Mouse (Mus musculus): ENCODE results near the gene Tmem238l.

Tmem238l gene

DNA sequence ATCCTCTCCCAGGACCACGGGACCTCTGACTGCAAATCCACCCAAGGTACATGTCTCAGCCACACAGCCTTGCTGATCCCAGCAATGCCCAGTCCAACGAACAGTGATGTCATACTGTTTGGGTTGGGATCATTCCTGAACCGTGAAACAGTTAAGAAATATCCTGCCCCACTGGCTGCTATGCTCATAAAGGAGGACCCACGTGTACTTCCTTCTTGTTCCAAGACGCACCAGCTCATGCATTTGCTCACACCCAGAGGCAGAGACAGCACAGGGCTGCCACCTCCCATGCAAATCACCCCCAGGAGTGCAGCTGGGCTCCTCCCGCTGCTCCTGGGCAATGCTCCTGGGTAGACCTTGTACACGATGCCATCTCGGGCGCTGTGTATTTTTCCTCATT, at the start of gene Tmem238l:
Gene Tmem238l, plus strand, starts transcription at position 336 of the 400 bp plus-strand sequence.
- DNase-seq (ENCODE audit: inconsistent ontology term): no peak

DNA sequence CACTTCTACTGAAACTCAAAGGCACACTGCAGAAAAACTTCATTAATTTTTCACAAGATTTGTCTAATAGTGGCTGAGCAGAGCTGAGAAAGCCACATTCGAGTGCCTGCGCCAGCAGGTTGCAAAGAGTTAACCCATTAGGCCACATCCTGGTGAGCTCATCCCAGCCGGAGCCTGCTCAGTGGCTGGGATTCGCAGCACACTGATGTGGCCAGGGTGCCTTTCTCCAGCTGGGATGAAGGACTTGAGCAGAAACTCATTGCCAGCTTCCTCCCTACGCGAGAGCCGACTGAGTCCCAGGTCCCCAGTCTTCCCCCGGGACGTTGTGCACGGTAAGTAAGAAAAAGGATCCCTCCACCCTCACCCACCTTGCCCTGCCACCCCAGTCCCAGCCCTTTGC, 44.6 kb upstream of the Tmem238l start, which contains the start of gene Pirt:
Gene Pirt, plus strand, starts transcription at position 171 of the 400 bp plus-strand sequence.
- DNase-seq (ENCODE audit: inconsistent ontology term): no peak

DNA sequence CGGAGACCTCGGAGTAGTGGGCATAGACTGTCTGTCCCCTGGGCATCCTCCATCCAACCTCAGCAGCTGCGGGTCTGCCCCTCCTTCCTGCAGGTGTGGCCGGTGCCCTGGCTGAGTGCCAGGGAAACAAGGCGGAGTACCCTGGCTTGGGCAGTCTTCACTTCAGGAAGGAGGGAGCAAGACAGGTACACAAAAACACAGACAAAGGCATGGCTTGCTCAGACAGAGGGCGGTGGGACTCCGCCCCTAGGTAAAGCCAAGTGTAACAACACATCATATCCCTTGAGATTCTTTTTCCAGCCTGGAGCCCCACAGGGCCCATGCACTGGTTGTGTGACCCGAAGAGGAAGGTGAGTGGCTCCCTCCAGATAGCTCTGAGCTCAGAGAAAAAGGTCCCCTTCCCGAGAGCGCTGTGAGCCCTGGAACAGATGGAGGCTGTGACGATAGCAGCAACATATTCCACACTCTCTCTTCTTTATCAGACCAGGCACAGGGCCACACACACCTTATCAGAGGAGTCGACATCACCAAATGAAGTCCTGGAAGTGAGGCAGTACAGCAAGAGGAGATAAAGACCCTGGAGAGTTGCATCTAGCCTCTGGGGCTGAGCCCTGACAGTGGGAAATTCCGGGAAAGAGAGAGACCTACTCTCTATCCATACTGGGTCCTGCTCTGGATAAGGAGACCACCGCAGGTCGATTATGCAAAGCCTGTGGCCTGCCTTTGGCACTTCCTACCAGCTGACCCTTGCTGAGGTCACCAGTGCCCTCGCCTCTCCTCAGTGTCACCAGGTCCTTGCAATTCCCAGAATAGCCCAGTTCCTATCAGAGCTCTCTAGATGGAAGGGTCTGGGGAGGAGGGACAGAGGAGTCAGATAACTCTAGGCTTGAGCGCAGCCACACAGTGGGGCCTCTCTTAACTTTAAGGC, 43.6 kb upstream of the Tmem238l start:
- DNase-seq (ENCODE audit: inconsistent ontology term): no peak

DNA sequence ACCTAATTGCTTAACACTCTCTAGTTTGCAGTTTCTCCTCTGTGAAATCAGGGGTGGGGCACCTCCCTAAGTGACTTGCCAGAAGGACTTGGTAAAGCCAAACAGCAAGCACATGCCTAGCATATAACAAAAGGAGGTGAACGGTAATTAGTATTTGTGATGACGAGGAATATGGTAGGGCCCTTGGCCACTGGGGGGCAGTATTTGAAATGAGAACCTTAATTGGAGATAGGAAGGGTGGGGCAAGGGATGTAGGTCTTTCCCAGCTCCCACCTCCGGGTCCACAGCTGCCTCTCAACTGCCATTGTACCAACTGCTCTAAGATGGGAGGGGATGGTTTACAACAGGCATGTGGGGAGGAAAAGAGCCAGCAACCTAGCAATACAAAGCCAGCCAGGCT, 42.2 kb upstream of the Tmem238l start:
- peak; percentile 62 for DNase-seq (ENCODE audit: inconsistent ontology term)

DNA sequence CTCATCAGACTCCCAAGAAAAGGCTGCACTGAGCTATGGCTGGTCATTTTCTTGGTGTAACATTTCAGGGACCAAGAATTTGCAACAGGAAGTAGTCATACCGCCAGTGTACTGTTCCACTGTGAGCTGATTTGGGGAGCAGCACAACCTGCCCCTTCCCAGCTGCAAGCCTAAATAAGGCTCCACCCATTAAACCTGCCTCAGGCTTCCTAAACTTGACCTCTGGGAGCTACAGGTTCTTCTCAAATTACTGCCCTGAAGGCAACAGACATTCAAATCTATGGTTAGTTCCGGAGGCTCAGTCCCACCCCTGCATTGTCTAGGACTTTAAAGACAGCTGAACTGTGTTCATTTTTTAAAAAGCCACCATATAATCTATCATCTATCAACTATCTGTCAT, 36.4 kb upstream of the Tmem238l start:
- no peak for DNase-seq (ENCODE audit: inconsistent ontology term)

DNA sequence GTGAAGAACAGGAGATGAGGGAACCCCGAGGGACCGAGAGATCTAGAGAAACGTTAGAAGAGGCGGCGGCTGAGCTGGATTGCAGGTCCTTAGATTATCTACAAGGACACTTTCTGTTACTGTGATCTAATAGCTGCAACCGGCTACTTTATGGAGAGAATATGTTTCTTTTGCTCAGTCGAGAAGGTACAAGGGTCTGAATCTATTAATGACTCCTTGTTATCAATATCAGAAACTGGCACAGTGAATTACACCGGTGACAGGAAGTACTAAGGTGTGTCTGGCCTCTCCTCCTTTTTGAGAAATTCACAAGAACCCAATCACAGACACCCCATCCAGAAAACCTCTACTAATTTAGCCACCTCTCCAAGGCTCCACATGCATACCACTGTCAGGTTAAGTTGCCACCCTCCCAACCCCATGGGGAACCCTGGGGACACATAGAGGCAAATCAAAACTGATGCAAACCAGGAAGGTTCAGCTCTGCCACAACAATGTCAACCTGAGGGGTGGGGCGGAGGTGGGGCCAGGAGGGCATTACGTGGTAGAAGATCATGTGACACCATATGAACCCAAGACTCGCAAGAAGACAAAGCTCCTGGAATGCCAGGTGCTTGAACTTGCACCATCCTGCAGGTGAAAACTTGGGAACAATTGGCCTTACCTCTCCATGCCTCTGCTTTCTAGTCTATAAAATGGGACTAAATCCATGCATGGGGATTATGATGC, 32.2 kb upstream of the Tmem238l start:
- DNase-seq (ENCODE audit: inconsistent ontology term): no peak

DNA sequence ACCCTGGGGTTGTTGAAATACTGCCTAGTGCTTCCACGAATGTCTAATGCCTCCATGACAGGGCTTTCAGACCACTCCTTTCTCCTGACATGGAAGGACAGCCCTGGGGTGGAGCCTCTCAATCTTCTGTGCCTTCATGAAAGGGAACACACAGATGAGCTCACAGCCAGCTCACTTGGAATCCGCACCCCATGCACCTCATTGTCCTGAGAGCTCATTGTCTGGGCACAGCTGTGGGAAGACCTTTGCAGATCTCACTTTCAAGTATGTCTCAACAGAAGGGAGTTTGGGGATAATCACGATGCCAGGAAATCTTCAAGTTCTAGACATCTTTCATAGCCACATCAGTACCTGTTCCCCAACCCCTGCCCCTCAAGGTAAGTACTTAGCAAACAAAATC, 28.1 kb upstream of the Tmem238l start:
- DNase-seq (ENCODE audit: inconsistent ontology term): no peak

DNA sequence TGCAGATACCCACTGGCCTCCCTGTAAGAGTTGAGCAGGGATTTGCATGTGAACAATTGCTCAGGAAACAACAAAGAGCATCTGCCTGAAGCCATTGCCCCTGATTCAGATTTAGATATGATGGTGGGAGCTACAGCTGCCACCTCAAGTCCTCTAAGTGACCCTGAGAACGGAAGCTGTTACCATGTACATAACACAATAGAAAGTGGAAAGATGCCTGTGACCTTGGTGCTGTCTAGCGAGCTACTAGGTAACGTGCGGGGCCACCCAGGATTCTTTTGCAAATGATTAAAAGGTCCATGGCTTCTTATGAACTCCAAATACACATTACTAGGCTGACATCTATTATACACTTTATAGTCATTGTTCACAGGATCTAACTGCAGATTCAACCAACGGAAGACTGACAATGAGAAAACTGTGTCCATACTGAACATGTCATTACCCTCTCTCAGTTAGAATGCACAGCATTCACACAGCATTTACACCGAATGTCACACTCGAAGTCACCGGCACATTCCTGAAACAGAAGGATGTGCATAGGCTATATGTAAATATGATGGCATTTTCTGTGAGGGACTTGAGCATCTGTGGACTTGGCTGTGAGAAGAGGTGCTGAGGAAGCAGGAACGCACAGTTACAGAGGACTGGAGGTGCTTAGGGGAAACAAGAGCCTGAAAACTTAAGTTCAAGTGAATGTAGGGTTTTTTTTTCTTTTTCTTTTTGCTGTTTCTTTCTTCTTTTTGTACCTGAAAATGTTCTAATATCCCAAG, 23.4 kb upstream of the Tmem238l start:
- DNase-seq (ENCODE audit: inconsistent ontology term): no peak

DNA sequence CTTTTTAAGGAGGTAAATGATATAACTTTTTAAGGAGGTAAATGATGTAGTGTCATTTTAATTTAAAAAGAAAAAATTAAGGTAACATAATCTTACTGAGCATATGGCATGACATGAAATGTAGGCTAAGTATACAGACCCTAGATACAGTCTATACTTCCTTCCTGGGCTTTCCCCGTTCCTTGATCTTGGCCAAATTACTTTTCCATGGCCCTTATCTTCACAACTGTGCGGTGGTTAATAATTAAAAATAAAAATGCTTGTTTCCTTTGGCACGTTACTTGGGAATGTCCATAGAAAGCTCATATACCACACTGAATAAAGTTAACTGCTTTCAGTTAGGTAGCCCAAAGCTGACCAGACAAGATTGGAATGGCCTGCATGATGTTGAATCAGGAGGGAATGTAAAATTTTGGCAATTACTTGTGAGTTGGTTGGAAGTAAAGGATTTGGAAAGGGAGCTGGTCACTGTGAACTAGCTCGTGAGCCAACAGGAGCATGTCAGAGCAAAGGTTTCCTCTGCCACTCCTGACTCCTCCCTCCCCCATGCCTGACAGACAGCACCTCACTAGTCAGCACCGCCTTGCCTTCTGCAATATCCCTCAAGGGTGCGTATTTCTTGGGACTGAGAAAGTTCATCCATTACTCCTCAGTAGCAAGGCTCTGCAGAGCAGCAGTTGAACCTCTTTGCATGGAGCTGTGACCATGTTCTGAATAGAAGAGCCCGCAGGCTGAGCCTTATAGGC, 21.8 kb upstream of the Tmem238l start:
- no peak for DNase-seq (ENCODE audit: inconsistent ontology term)

DNA sequence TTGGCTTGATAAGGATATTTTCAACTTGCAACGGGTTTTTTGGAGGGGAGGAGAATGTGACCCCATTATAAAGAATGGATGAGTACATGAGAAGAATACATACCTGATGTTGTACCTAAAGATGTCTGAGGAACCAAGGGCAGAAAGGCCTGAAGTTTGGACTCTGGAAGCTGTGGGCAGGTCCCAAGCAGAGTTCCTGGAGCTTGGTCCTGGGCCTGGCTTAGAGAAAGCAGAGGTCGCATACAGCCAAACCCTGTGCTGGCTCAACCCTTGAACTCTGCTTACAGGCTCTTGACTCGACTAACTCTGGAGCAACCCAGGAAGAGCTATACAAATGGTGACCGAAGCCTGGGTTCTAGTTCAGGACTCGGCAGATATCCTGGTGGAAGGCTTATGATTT, 14.4 kb upstream of the Tmem238l start:
- no peak for DNase-seq (ENCODE audit: inconsistent ontology term)

DNA sequence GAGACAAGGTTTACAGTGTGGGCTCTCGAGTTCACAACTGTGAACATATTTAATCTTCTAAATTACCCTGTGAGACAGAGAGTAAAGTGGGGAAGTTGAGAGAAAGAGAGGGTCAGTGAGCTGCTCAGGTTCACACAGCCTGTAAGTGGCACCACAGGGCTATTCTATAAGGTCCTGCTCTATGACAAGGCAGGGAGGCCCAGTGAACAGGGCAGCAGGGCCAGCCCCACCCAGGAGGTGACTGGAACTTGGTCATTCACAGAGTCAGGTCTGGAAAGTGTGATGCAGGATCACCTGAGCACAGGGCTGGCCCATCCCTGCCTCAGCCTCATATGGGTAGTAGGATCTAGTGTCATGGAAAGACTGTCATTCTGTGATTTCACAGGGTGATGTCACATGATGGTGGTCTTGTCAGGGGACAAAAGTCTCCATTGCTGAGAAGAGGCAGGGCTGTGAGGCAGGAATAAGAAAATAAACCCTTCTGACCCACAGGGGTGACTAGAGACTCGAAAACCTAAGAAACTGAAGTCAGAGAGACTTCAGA, 11.1 kb upstream of the Tmem238l start:
- no peak for DNase-seq (ENCODE audit: inconsistent ontology term)

DNA sequence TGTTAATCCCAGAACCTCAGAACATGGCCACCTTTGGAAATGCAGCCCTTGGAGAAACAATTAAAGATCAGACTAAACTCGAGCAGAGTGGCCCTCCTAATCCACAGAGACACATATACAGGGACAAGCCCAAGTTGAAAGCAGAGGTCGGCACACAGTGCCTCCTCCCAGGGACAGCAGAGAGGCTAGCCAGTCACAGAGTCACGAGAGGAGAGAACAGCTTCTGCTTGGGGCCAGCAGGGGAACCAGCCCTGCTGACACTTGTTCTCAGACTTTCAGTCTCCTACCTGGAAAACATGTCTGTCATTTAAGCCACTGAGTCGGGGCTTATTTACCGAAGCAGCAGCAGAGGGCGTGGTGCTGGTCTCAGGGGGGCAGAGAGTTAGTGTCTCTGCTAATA, 9.9 kb upstream of the Tmem238l start:
- DNase-seq (ENCODE audit: inconsistent ontology term): no peak

DNA sequence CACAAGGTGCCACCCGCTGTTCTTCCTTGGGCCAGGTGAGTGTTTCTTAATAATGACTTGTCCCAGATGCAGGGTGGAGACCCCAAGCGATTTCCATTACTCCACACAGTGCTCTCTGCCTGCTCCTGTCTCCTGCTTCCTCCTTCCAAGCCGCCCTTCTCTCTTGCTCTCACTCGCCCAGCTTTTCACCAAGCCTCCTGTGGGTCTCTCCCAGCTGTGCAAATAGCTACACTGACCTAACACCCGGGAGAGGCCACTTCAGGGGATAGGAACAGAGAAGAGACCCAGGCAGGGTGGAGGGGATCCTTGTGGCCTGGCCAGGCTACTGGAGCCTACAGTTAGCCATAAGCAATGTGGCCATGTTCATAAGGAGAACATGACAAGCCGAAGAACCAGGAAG, 9.5 kb upstream of the Tmem238l start:
- no peak for DNase-seq (ENCODE audit: inconsistent ontology term)

DNA sequence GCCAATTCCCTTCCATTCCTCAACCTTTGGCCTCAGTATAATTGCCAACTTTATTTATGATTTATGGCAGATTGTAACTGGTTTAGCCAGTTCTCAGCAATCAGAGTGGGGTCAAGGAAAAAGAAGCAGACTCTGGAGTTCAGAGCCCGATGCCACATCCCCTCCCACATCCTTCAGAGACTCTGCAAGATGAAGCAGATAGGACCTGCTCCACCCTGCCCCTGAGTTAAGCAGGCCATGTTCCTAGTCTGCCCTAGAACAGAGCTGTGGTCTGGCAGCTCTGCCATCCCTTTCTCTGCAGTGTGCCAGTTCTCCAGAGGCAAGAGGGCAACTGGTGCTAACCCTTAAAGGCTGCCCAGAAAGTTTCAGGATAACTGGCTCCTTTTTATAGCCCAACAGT, 4.4 kb downstream of the Tmem238l start:
- no peak for DNase-seq (ENCODE audit: inconsistent ontology term)

DNA sequence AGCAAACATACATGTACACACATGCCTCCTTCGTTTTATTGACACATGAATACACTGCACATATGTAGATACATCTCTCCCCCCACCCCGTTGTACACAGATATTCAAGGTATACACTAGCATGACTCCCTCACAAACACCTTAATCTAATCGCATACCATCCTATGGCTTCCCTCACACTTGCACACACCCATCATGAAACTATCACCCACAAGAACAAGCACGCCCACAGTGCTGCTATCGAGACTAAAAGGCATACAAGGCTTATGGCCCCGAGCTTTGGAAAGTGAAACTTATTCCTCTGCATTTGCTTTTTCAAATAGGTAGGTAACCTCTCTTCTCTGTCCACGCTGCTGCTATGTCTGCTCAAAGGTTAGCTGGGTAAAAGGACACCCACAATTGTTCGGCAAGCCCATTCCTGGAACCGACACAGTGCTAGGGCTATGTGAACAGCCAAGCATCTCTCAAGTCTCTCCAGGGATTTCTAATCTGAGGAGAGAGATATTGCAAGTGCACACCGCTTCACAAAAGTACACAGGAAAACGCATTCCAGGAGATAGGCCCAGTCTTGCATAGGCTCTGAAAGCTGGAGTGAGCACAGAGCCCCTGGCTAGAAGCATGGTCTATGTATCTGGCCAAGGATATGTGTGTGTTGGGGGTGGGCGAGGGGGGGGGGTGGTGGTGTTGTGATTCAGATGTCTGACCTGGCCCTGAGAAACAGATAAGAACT, 5.2 kb downstream of the Tmem238l start:
- DNase-seq (ENCODE audit: inconsistent ontology term): no peak

DNA sequence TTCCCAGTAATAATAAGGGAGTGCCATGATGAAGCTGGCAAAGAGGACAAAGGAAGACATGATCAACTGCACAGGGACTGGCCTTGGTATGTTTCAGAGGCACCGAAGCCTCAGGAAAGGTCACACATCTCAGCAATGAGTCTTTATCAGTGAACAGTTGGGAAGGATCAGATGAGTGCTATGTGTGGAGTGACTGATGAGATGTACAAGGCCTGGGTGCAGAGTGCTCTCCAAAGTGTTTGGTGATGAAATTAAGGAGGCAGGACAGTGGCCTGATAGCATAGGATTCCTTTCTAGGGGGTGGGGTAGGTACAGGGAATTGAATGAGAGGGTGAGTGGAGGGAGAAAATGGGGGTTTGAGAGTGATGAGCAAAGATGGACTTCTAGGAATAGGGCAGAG, 7.0 kb downstream of the Tmem238l start:
- DNase-seq (ENCODE audit: inconsistent ontology term): no peak

DNA sequence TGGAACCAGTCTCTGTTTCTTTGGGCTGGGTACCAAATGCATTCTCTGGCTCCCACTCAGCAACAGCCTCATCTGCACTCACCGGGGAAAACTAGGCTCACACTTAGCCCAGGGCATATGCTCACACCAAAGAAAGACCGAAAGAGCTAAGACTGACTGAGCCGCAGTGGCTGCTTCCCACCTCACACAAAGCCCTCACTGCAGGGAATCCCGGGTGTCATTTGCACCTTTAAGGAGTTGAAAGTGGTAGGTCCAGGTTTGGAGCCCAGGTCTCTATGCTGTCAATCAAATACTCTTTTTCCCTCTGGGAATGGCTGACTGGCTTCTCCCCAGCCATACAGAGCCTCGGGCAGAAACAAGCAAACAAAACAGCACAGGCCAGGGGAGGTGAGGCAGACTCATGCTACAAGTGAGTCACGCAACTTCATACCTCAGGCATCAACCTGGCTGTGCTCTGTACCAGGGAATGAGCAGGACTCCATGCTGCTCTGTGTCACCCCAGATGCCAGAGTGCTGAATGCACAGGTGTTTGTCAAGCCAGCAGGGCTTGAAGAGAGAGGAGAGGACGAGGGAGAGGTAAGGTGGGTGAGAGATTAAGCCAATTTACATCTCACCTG, 10.2 kb downstream of the Tmem238l start:
- no peak for DNase-seq (ENCODE audit: inconsistent ontology term)

DNA sequence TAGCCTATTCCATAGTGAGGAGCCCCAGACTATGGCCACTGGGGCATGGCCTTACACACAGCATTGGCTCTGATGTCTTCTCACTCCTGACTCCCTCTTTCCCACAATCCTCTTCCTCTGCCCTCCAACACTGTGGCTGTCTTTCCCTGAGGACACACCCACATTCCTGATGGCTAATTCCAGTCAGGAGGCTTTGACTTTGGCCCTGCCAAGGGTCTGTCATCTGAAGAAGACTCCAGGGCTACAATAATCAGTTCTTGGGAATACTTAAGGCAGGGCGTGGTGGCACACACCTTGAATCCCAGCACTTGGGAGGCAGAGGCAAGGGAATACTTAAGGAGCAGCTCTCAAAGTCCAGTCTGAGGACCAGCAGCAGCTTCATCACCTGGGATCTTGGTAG, 12.1 kb downstream of the Tmem238l start:
- DNase-seq (ENCODE audit: inconsistent ontology term): no peak

DNA sequence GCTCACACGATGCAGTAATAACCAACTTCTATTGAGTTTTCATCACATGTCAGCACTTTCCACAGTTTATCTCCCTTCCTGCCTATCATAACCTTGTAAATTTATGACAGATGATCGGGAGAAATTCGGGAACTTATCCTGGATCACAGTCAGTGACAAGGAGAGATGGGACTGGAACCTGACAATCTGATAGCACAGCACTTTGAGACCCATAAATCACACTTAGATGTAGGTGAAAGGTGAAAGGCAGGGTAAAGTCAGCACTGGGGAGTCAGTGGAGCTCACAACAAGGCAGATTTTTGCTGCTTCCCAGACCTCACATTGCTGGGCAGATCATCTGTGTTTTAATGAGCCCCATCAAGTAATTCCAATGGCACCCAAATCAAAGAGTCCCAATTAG, 17.1 kb downstream of the Tmem238l start:
- no peak for DNase-seq (ENCODE audit: inconsistent ontology term)
